Mouse (Mus musculus): ENCODE measurements around the gene Wdfy4. TPM values are rescaled to one million over a fixed set of nuclear protein-coding genes. Genes with fewer than 3 reads are reported as not detected.

Gene Wdfy4
- polyA plus RNA-seq, 1 experiment from 2014 or later: 0.09 TPM

- no peaks in the 10 kb centered on the region for H3K4me1 ChIP-seq
- ATAC-seq (ENCODE audit: low FRiP score): no peak
- 76% methylated on average over 2 of the region's 2 CpGs for WGBS
- no peak overlapping the region for H3K4me2 ChIP-seq
- no peak overlapping the region for H3K27ac ChIP-seq
- H3K9ac ChIP-seq: no peak overlapping the region
- H3K36me3 ChIP-seq (replicated peaks): no peaks in the 10 kb centered on the region
- no peaks in the 10 kb centered on the region for H3K9me3 ChIP-seq
- no peak overlapping the region for H3K4me3 ChIP-seq (replicated peaks)
- no peaks in the 10 kb centered on the region for H3K27me3 ChIP-seq
These were observed 83.7 kb downstream of the Wdfy4 start for GRCm38 (mm10) chr14:33101609-33102008.

GRCm38 (mm10) chr14:33099926-33100325, 85.4 kb downstream of the Wdfy4 start:
- ATAC-seq (ENCODE audit: low FRiP score): no peak
- H3K4me3 ChIP-seq (replicated peaks): no peak overlapping the region
- no peaks in the 10 kb centered on the region for H3K4me1 ChIP-seq
- H3K9ac ChIP-seq: no peak overlapping the region
- no peak overlapping the region for H3K27ac ChIP-seq
- 81% methylated on average over 5 of the region's 5 CpGs for WGBS
- no peaks in the 10 kb centered on the region for H3K27me3 ChIP-seq
- H3K4me2 ChIP-seq: no peak overlapping the region
- no peaks in the 10 kb centered on the region for H3K9me3 ChIP-seq
- no peaks in the 10 kb centered on the region for H3K36me3 ChIP-seq (replicated peaks)

- H3K36me3 ChIP-seq (replicated peaks): no peaks in the 10 kb centered on the region
- no peak overlapping the region for H3K9ac ChIP-seq
- no peaks in the 10 kb centered on the region for H3K4me1 ChIP-seq
- 57% methylated on average over 7 of the region's 7 CpGs for WGBS
- H3K4me2 ChIP-seq: no peak overlapping the region
- no peak overlapping the region for H3K4me3 ChIP-seq (replicated peaks)
- H3K27me3 ChIP-seq: no peaks in the 10 kb centered on the region
- no peak for ATAC-seq (ENCODE audit: low FRiP score)
- H3K27ac ChIP-seq: no peak overlapping the region
- no peaks in the 10 kb centered on the region for H3K9me3 ChIP-seq
These were observed 86.2 kb downstream of the Wdfy4 start for GRCm38 (mm10) chr14:33099111-33099510.

- Histone ChIP-seq H3K36me3 (replicated peaks) (no peaks in the 10 kb centered on the region), H3K9me3 (no peaks in the 10 kb centered on the region), H3K4me1 (no peaks in the 10 kb centered on the region), H3K27me3 (no peaks in the 10 kb centered on the region), H3K4me2 (no peak overlapping the region), H3K4me3 (replicated peaks) (no peak overlapping the region), H3K9ac (no peak overlapping the region), H3K27ac (no peak overlapping the region)
- no peak for ATAC-seq (ENCODE audit: low FRiP score)
- 83% methylated on average over 5 of the region's 5 CpGs for whole genome bisulfite sequencing
These were observed 88.8 kb downstream of the Wdfy4 start for GRCm38 (mm10) chr14:33096462-33096861.

- Histone ChIP-seq H3K9me3 (no peaks in the 10 kb centered on the region), H3K9ac (no peak overlapping the region), H3K27ac (no peak overlapping the region), H3K4me3 (replicated peaks) (no peak overlapping the region), H3K4me1 (no peaks in the 10 kb centered on the region), H3K27me3 (0 out of 2 replicates have a peak, but pooled peaks cover 3% of the 10 kb centered on the region), H3K4me2 (no peak overlapping the region), H3K36me3 (replicated peaks) (no peaks in the 10 kb centered on the region)
- 82% methylated on average over 8 of the region's 8 CpGs for WGBS
- no peak for ATAC-seq (ENCODE audit: low FRiP score)
These were observed 102.0 kb downstream of the Wdfy4 start for GRCm38 (mm10) chr14:33083326-33083725.

GRCm38 (mm10) chr14:33082301-33082700, 103.0 kb downstream of the Wdfy4 start:
- WGBS: 88% methylated on average over 1 of the region's 1 CpGs
- Histone ChIP-seq H3K4me2 (no peak overlapping the region), H3K27ac (no peak overlapping the region), H3K9me3 (no peaks in the 10 kb centered on the region), H3K36me3 (replicated peaks) (no peaks in the 10 kb centered on the region), H3K4me1 (no peaks in the 10 kb centered on the region), H3K27me3 (peaks cover 8% of the 10 kb centered on the region; the same call in 1 of the 2 replicates), H3K9ac (no peak overlapping the region), H3K4me3 (replicated peaks) (no peak overlapping the region)
- ATAC-seq (ENCODE audit: low FRiP score): no peak

GRCm38 (mm10) chr14:33081370-33081860, 103.9 kb downstream of the Wdfy4 start:
- Histone ChIP-seq H3K9ac (no peak overlapping the region), H3K36me3 (replicated peaks) (no peaks in the 10 kb centered on the region), H3K4me1 (no peaks in the 10 kb centered on the region), H3K27me3 (peaks cover 8% of the 10 kb centered on the region; the same call in 1 of the 2 replicates), H3K27ac (no peak overlapping the region), H3K4me3 (replicated peaks) (no peak overlapping the region), H3K9me3 (no peaks in the 10 kb centered on the region), H3K4me2 (no peak overlapping the region)
- ATAC-seq (ENCODE audit: low FRiP score): no peak
- WGBS: 72% methylated on average over 6 of the region's 6 CpGs

GRCm38 (mm10) chr14:33078596-33078995, 106.7 kb downstream of the Wdfy4 start:
- Histone ChIP-seq H3K9ac (no peak overlapping the region), H3K27ac (no peak overlapping the region), H3K4me1 (no peaks in the 10 kb centered on the region), H3K4me2 (no peak overlapping the region), H3K36me3 (replicated peaks) (no peaks in the 10 kb centered on the region), H3K4me3 (replicated peaks) (no peak overlapping the region), H3K27me3 (peaks cover 8% of the 10 kb centered on the region; the same call in 1 of the 2 replicates), H3K9me3 (no peaks in the 10 kb centered on the region)
- WGBS: 86% methylated on average over 6 of the region's 6 CpGs
- ATAC-seq (ENCODE audit: low FRiP score): no peak

- Histone ChIP-seq H3K27ac (no peak overlapping the region), H3K9ac (no peak overlapping the region), H3K4me3 (replicated peaks) (no peak overlapping the region), H3K4me2 (no peak overlapping the region), H3K9me3 (no peaks in the 10 kb centered on the region), H3K36me3 (replicated peaks) (no peaks in the 10 kb centered on the region), H3K27me3 (peaks cover 8% of the 10 kb centered on the region; the same call in 1 of the 2 replicates), H3K4me1 (no peaks in the 10 kb centered on the region)
- WGBS: 91% methylated on average over 6 of the region's 6 CpGs
- no peak for ATAC-seq (ENCODE audit: low FRiP score)
These were observed 107.2 kb downstream of the Wdfy4 start for GRCm38 (mm10) chr14:33078110-33078509.

- no peak overlapping the region for H3K27ac ChIP-seq
- H3K36me3 ChIP-seq (replicated peaks): no peaks in the 10 kb centered on the region
- H3K4me1 ChIP-seq: no peaks in the 10 kb centered on the region
- 91% methylated on average over 3 of the region's 3 CpGs for WGBS
- no peak for ATAC-seq (ENCODE audit: low FRiP score)
- no peak overlapping the region for H3K4me2 ChIP-seq
- no peaks in the 10 kb centered on the region for H3K9me3 ChIP-seq
- peaks cover 5% of the 10 kb centered on the region; the same call in 1 of the 2 replicates for H3K27me3 ChIP-seq
- no peak overlapping the region for H3K4me3 ChIP-seq (replicated peaks)
- no peak overlapping the region for H3K9ac ChIP-seq
These were observed 112.0 kb downstream of the Wdfy4 start for GRCm38 (mm10) chr14:33073355-33073754.

- Histone ChIP-seq H3K4me2 (no peak overlapping the region), H3K9ac (no peak overlapping the region), H3K9me3 (no peaks in the 10 kb centered on the region), H3K4me3 (replicated peaks) (no peak overlapping the region), H3K36me3 (replicated peaks) (no peaks in the 10 kb centered on the region), H3K4me1 (no peaks in the 10 kb centered on the region), H3K27ac (no peak overlapping the region), H3K27me3 (no peaks in the 10 kb centered on the region)
- 91% methylated on average over 7 of the region's 7 CpGs for WGBS
- no peak for ATAC-seq (ENCODE audit: low FRiP score)
These were observed 113.0 kb downstream of the Wdfy4 start for GRCm38 (mm10) chr14:33072351-33072750.

- peaks cover 25% of the 10 kb centered on the region for H3K27me3 ChIP-seq
- no peak for ATAC-seq (ENCODE audit: low FRiP score)
- H3K4me3 ChIP-seq (replicated peaks): no peak overlapping the region
- H3K4me1 ChIP-seq: no peaks in the 10 kb centered on the region
- no peak overlapping the region for H3K27ac ChIP-seq
- H3K9ac ChIP-seq: no peak overlapping the region
- no peak overlapping the region for H3K4me2 ChIP-seq
- H3K36me3 ChIP-seq (replicated peaks): no peaks in the 10 kb centered on the region
- WGBS: 85% methylated on average over 9 of the region's 9 CpGs
- no peaks in the 10 kb centered on the region for H3K9me3 ChIP-seq
These were observed 117.6 kb downstream of the Wdfy4 start for GRCm38 (mm10) chr14:33067676-33068075.

- Histone ChIP-seq H3K27ac (no peak overlapping the region), H3K36me3 (replicated peaks) (no peaks in the 10 kb centered on the region), H3K4me2 (no peak overlapping the region), H3K9me3 (no peaks in the 10 kb centered on the region), H3K4me1 (no peaks in the 10 kb centered on the region), H3K27me3 (peaks cover 25% of the 10 kb centered on the region), H3K4me3 (replicated peaks) (no peak overlapping the region), H3K9ac (no peak overlapping the region)
- WGBS: 48% methylated on average over 5 of the region's 5 CpGs
- no peak for ATAC-seq (ENCODE audit: low FRiP score)
These were observed 122.3 kb downstream of the Wdfy4 start for GRCm38 (mm10) chr14:33062996-33063395.
